Mouse (Mus musculus) frontal cortex, postnatal 14 days (tissue): ENCODE data around the gene Abo.
"Not testable (repeated sequence)": the region's sequence is repeated elsewhere in the genome, so short reads cannot be mapped to it uniquely, and the experiment has no call there.

Experiments
- DNase-seq, 2 experiments: peaks; one replicate each; pipeline ENCODE4 v3.0.0; 2022; ENCODE audit warnings: low spot score in 2 of 2

Gene Abo

DNA sequence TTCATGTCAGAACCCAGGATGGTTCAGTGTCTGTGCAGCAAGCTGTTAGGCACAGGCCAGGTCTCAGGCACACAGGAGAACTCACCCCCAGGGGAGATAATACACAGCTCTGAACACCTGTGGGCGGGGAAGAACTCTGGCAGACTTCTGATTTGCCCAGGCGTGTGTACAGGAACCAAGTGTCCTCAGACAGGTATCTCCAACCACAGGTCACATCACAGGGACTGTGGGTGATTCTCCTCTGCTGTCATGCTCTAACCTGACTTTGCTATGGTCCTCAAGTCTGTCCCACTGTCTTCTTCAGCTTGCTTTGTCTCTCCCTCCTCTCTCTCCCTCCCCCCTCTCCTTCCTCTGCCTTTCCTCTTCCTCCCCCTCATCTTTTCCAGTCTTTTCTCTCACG lies at the start of gene Abo:
Gene Abo, minus strand, starts transcription at position 101 of the 400 bp plus-strand sequence.
- no peak for DNase-seq

- no peak for DNase-seq
Measured at GRCm38 (mm10) chr2:26914148-26914941, 49.6 kb upstream of the Abo start.

DNA sequence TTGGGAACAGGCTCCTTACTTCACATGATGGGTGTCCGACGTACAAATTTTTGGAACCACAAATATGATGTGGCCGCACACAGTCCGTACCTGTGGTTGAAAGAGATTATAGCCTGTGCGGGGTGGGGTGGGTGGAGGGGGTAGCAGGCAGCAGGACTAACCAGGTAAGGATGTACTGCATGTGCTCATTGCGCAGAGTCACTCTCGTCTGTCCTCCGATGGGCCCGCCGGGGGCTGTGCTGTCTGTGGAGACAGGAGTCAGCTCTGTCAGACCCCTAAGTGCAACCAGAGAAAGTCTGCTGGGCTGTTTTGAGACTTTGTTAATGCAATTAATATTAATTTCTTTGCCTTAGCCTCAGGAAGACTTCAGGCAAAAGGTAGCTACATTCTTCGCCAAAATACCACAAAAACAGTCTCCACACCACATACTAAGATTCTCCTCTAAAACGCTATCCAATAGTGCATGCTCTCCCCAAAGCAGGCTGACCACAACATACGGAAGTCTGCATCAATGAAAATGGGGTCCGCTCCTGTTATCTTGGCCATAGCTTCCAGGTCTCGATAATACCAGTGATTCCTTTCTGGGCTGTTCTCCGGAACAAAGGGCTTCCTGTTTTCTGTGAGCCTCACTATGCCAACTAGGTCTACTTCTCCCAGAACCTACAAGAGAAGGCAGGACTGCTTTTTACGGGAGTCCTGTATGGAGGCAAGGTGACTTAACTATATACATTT lies 48.8 kb upstream of the Abo start:
- DNase-seq, result no peak

DNA sequence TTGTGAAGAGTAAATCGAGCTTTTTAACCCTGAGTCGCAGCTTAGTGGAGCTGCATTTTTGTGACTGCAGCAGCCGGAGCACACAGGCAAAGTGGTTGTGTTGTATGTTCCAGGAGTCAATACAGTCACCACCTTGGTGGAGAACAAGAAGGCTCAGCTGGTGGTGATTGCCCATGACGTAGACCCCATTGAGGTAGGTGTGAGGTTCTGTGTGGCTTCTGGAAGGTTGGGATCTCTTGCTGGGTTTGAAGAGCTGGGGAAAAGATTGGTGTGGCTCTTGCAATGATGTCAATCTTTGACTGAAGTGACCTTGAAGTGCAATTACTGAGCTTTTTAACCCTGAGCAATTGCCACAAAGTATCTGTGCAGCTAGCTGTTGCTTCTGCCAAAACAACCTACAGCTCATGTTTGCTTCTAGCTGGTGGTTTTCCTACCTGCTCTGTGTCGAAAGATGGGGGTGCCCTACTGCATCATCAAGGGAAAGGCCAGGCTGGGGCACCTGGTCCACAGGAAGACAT lies 47.5 kb upstream of the Abo start:
- DNase-seq, result no peak

DNA sequence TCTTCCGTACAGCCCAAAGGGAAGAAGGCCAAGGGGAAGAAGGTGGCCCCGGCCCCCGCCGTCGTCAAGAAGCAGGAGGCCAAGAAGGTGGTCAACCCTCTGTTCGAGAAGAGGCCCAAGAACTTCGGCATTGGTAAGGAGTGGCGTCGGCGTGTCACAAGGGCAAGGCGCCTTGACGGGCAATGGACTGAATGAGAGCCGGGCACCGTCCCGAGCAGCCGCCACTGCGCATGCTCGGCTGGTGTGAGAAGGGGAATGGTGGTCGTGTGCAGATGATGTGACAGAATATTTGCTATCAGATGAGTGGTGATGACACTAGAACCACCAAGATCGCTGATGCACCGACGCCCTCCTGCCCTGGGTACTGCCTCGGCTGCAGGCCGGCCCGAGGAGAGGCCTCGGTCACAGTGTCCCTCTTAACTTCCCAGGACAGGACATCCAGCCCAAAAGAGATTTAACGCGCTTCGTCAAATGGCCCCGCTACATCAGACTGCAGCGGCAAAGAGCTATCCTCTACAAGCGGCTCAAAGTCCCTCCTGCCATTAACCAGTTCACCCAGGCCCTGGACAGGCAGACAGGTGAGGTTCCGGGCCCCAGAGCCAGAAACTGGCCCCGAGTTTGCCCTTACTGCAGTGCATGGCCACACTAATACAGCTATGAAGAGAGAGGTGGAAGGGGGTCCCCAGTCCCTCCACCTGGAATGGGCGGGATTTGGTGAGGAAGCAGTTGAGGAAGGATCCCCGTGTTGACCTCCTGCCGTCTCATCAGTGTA lies 46.4 kb upstream of the Abo start:
- peak; percentile 52 to 59 for DNase-seq

GRCm38 (mm10) chr2:26910124-26910993 lies 45.6 kb upstream of the Abo start, which contains the start of the genes Med22 and Rpl7a:
Gene Med22 (minus strand): TSS chr2:26910677.
Gene Rpl7a (plus strand): TSS chr2:26910764.
- peak; percentile 98 to 100 for DNase-seq

DNA sequence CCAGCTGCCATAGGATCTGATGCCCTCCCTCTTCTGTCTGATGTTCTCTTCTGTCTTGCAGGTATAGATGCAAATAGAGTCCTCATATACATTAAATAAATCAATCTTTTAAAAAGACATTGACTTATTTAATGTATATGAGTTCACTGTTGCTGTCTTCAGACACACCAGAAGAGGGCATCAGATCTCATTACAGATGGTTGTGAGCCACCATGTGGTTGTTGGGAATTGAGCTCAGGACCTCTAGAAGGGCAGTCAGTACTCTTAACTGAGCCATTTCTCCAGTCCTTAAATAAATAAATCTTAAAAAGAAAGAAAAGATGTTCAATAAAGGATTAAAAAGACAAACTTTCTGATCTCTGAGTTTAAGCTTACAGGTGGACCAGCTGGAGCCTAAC lies 44.6 kb upstream of the Abo start:
- no peak for DNase-seq

- DNase-seq, result no peak
Measured at GRCm38 (mm10) chr2:26908710-26909386, 44.1 kb upstream of the Abo start.

DNA sequence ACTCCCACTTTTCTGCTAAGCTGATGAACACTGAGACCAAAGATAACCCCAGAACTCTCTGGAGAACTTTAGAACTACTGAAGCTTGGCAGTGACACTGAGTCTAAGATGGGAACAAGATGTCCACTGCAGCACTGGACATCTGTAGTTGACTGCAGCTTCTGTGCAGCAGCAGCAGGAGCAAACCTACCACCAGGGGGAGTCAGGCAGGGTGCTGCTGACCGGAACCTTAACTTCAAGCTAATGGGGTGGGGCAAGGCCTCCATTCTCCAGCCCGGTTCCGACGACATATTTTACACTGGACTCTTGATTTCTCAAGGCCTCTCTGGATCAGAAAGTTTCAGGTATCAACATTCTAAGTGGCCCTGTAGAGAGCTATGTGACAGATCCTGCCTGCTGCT lies 42.3 kb upstream of the Abo start:
- DNase-seq, result no peak

- DNase-seq, result no peak
Measured at GRCm38 (mm10) chr2:26906431-26906830, 41.7 kb upstream of the Abo start.

DNA sequence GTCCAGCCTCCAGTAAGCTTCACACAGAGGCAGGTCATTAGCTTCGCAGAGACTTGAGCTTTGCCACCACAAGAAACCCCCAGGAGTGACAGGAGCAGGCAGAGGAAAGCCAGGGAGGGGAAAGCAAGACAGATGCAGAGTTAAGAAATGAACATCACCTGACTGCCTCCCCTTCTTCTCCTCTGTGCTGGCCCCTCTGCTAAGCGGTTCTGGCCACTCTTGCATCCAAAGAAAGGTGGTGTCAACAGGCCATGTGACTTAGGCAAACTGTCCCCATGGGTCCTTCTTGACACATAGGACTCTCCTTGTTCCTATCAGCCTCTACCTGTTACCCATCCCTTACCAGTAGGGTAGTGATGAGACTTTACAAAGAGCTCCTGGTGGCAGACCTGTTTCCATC lies 41.2 kb upstream of the Abo start:
- no peak for DNase-seq

GRCm38 (mm10) chr2:26903311-26903710 lies 38.5 kb upstream of the Abo start:
- DNase-seq, result no peak

- DNase-seq, result peak; percentile 93 to 94
Measured at GRCm38 (mm10) chr2:26902467-26903220, 37.9 kb upstream of the Abo start, which contains the start of gene Surf6. Gene Surf6 (minus strand): TSS chr2:26902879.

DNA sequence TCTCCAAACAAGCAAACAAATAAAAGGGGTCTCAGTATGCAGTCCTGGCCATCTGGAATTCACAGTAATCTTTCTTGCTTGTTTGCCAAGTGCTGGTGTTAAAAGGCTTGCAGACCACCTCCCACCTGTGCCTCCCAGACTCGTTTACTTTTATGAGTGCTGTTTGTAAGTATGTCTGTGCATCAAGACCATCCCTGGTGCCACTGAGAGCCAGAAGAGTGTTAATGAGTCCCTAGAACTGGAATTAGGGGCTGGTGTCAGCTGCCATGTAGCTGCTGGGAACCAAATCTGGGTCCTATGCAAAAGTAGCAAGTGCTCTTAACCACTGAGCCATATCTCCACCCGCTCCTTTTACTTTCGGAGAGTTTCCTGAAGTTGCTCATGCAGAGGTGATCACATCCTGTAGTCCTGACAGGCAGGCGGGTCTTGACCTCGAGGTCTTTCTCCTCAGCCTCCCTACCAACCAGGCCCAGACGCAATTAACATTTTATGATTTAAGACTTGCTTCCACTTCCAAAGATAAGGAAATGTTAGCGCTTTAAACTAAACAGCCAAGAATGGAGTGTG lies 37.1 kb upstream of the Abo start:
- no peak for DNase-seq

DNA sequence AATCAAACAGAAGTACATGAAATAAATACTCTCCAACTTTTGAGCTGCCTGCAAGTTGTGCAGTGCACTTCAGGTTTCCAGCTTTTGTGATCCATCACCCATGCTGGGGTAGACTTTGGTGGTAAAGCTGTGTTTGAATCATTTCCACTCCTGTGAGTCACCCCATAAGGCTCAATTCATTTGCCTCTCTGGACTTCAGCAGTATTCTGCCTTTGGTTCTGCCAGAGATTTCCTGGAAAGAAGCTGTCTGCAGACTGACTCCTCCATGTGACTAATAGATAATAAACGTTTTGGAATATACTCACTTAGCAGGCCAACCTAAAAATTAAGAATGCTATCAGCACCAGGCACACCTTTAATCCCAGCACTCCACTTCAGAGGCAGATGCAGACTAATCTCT lies 36.0 kb upstream of the Abo start:
- DNase-seq, result no peak

DNA sequence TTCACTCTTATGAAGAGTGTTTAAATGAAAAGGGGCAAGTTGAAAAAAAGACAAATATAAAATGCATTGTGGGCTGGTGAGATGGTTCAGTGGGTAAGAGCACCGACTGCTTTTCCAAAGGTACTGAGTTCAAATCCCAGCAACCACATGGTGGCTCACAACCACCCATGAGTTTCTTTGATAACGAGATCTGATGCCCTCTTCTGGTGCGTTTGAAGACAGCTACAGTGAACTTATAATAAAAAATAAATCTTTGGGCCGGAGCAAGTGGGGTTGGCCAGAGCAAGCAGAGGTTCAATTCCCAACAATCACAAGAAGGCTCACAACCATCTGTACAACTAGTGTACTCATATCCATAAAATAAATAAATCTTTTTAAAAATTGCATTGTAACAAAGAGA lies 31.1 kb upstream of the Abo start:
- DNase-seq, result no peak

DNA sequence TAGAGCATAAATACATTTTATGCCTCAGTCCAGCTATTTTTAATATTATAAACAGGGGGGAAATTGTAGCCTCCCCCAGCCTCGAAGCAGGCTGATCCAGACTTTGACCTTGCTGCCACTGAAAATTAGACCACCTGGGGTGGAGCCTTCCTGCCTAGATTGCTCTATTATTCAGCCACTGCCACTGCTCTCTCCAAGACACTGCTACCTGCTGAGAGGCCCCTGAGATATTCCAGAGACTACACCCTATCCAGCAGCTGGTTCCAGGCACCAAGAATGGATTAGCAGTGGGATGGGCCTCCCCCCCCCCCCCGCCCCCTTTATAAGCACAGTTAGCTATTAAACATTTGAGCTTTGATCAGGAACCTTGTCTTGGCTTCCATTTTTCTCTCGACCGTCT lies 21.4 kb upstream of the Abo start:
- DNase-seq, result not testable (repeated sequence)

DNA sequence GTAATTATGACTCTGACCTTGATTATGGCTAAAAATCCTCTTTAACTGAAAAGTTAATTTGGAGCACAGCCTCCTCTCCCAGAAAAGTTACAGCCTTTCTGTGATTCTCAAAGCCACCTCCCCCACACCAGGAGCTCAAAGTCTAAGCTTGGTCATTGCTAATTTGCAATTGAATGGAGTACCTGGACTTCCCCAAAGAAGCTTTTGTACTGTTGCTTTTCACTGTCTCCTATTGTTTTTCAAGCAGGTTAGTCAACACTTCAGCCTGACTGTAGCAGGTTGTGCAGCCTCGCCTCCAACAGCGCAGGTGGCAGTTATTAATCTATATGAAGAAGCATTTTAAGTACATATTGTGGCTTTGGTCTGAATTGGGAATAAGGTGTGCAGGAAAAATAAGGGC lies 20.8 kb upstream of the Abo start:
- not testable (repeated sequence) for DNase-seq

DNA sequence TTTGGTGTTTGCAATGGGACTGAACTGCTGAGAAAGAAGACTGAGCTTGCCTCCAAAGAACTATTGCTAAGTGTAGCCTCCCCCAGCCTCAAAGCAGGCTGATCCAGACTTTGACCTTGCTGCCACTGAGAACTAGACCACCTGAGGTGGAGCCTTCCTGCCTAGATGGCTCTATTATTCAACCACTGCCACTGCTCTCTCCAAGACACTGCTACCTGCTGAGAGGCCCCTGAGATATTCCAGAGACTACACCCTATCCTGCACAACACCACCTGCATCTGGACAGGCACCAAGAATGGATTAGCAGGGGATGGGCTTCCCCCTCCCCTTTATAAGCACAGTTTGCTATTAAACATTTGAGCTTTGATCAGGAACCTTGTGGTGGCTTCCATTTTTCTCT lies 13.8 kb upstream of the Abo start:
- no peak for DNase-seq
